Mouse (Mus musculus): ENCODE data around the gene Ackr3. TPM values are rescaled to one million over a fixed set of nuclear protein-coding genes. Genes with fewer than 3 reads are reported as not detected.

The Ackr3 gene
- polyA plus RNA-seq, 1 experiment from 2014 or later = 45.3 TPM

- H3K4me1 ChIP-seq (ENCODE audit: control insufficient read depth, insufficient read depth, low read length) = no peaks in the 10 kb centered on the region; the same call in 1 of the 2 replicates
- no peak overlapping the region for H3K4me3 ChIP-seq (ENCODE audit: low read depth, low read length)
- no peak overlapping the region for H3K27ac ChIP-seq (ENCODE audit: low read depth, low read length)
- no peaks in the 10 kb centered on the region for H3K9me3 ChIP-seq (replicated peaks; ENCODE audit: control insufficient read depth, low read length)
- H3K27me3 ChIP-seq (ENCODE audit: control insufficient read depth, insufficient read depth, low read length) = peaks cover 7% of the 10 kb centered on the region; the same call in 1 of the 2 replicates
- no peaks in the 10 kb centered on the region for H3K36me3 ChIP-seq (ENCODE audit: control insufficient read depth, insufficient read depth, low read length)
- 50% methylated on average over 7 of the region's 7 CpGs for WGBS (ENCODE audit: insufficient replicate concordance)
- no peak overlapping the region for H3K9ac ChIP-seq (ENCODE audit: low read depth, low read length)
- no peak overlapping the region for H3K4me2 ChIP-seq
- ATAC-seq (replicated peaks; ENCODE audit: insufficient number of reproducible peaks, low FRiP score, low TSS enrichment) = no peak
Observed at GRCm38 (mm10) chr1:90176223-90176622, 27.6 kb upstream of the Ackr3 start.

- H3K9me3 ChIP-seq (replicated peaks; ENCODE audit: control insufficient read depth, low read length) = no peaks in the 10 kb centered on the region
- no peaks in the 10 kb centered on the region for H3K36me3 ChIP-seq (ENCODE audit: control insufficient read depth, insufficient read depth, low read length)
- no peak overlapping the region for H3K4me3 ChIP-seq (ENCODE audit: low read depth, low read length)
- no peaks in the 10 kb centered on the region; the same call in 1 of the 2 replicates for H3K4me1 ChIP-seq (ENCODE audit: control insufficient read depth, insufficient read depth, low read length)
- H3K27me3 ChIP-seq (ENCODE audit: control insufficient read depth, insufficient read depth, low read length) = peaks cover 7% of the 10 kb centered on the region; the same call in 1 of the 2 replicates
- no peak overlapping the region for H3K4me2 ChIP-seq
- H3K27ac ChIP-seq (ENCODE audit: low read depth, low read length) = no peak overlapping the region
- no peak for ATAC-seq (replicated peaks; ENCODE audit: insufficient number of reproducible peaks, low FRiP score, low TSS enrichment)
- H3K9ac ChIP-seq (ENCODE audit: low read depth, low read length) = no peak overlapping the region
Observed at GRCm38 (mm10) chr1:90177565-90177964, 26.2 kb upstream of the Ackr3 start.

DNA sequence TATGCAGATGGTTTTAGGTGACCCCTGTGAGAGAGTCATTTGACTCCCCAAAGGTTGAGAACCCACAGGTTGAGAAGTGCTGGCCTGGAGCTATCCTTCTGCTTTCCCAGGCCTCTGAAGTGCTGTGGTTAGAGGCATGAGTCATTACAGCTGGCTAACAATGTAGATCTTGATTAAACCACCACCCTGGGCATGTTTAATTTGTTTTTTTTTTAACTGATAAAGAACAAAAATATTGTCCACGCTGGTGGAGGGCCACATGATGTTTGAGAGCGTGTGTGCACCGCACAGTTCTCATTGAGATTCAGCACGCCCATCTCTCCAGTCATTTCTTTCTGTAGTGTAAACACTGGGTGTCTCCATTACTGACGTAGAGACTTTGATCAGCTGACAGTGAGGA lies 25.8 kb upstream of the Ackr3 start:
- ATAC-seq (replicated peaks; ENCODE audit: insufficient number of reproducible peaks, low FRiP score, low TSS enrichment) = no peak
- Histone ChIP-seq H3K4me3 (ENCODE audit: low read depth, low read length) (no peak overlapping the region), H3K4me2 (no peak overlapping the region), H3K27me3 (ENCODE audit: control insufficient read depth, insufficient read depth, low read length) (peaks cover 7% of the 10 kb centered on the region; the same call in 1 of the 2 replicates), H3K9ac (ENCODE audit: low read depth, low read length) (no peak overlapping the region), H3K27ac (ENCODE audit: low read depth, low read length) (no peak overlapping the region), H3K36me3 (ENCODE audit: control insufficient read depth, insufficient read depth, low read length) (no peaks in the 10 kb centered on the region), H3K9me3 (replicated peaks; ENCODE audit: control insufficient read depth, low read length) (no peaks in the 10 kb centered on the region), H3K4me1 (ENCODE audit: control insufficient read depth, insufficient read depth, low read length) (no peaks in the 10 kb centered on the region; the same call in 1 of the 2 replicates)
- 58% methylated on average over 5 of the region's 5 CpGs for WGBS (ENCODE audit: insufficient replicate concordance)

DNA sequence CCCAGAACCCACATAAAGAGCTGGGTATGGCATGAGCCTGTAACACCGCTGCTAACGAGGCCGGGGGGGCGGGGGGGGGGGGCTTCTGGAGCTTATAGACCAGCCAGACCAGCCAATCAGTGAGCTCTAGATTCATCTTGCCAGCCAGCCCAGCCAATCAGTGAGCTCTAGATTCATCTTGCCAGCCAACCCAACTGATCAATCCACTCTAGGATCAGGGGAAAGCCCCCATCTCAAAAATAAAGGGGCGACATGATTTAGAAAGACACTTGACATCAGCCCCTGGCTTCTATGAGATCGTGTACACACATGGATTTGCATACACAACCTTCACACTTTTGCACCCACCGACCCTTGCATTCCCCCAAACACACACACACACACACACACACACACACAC lies 23.3 kb upstream of the Ackr3 start:
- Histone ChIP-seq H3K27ac (ENCODE audit: low read depth, low read length) (no peak overlapping the region), H3K4me1 (ENCODE audit: control insufficient read depth, insufficient read depth, low read length) (no peaks in the 10 kb centered on the region; the same call in 1 of the 2 replicates), H3K9me3 (replicated peaks; ENCODE audit: control insufficient read depth, low read length) (no peaks in the 10 kb centered on the region), H3K36me3 (ENCODE audit: control insufficient read depth, insufficient read depth, low read length) (no peaks in the 10 kb centered on the region), H3K9ac (ENCODE audit: low read depth, low read length) (no peak overlapping the region), H3K4me2 (no peak overlapping the region), H3K27me3 (ENCODE audit: control insufficient read depth, insufficient read depth, low read length) (peaks cover 3% of the 10 kb centered on the region; the same call in 1 of the 2 replicates), H3K4me3 (ENCODE audit: low read depth, low read length) (no peak overlapping the region)
- no peak for ATAC-seq (replicated peaks; ENCODE audit: insufficient number of reproducible peaks, low FRiP score, low TSS enrichment)
- WGBS (ENCODE audit: insufficient replicate concordance) = 78% methylated on average over 7 of the region's 7 CpGs

DNA sequence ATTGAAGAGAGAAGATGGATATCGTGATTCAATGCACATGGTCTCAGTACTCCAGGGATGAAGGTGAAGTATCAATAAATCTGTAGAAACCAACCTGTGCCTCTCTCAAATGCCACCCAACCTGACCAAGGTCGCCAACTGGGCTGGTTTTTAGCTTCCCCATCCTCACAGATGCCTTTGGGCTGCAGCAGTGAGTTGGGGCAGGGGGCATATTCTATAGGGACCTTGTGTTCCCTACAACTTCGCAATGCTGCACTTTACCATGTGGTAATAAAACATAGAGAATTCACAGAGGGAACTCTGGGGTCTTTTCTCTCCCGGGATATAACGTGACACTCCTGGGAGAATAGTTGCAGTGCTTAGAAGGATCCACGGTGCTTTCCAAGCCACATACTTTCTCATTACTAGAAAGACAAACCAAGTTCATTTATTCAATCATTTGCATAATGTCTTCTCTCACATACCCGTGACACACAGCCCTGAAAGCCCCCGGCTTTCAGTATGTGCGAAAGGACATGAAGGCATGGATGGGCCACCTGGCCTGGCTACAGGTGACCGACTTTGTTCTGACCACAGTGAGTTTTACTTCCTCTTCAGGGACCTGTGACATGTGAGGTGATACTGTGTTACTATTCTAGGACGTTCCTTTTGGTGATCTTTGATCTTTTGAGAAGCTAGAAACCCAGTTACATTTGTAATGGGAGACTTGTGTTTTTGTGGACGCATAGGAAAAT lies 22.6 kb upstream of the Ackr3 start:
- no peak for ATAC-seq (replicated peaks; ENCODE audit: insufficient number of reproducible peaks, low FRiP score, low TSS enrichment)
- H3K4me1 ChIP-seq (ENCODE audit: control insufficient read depth, insufficient read depth, low read length) = no peaks in the 10 kb centered on the region; the same call in 1 of the 2 replicates
- H3K27me3 ChIP-seq (ENCODE audit: control insufficient read depth, insufficient read depth, low read length) = peaks cover 3% of the 10 kb centered on the region; the same call in 1 of the 2 replicates
- no peak overlapping the region for H3K9ac ChIP-seq (ENCODE audit: low read depth, low read length)
- WGBS (ENCODE audit: insufficient replicate concordance) = 80% methylated on average over 12 of the region's 12 CpGs
- no peaks in the 10 kb centered on the region for H3K9me3 ChIP-seq (replicated peaks; ENCODE audit: control insufficient read depth, low read length)
- H3K27ac ChIP-seq (ENCODE audit: low read depth, low read length) = no peak overlapping the region
- no peak overlapping the region for H3K4me2 ChIP-seq
- no peak overlapping the region for H3K4me3 ChIP-seq (ENCODE audit: low read depth, low read length)
- H3K36me3 ChIP-seq (ENCODE audit: control insufficient read depth, insufficient read depth, low read length) = no peaks in the 10 kb centered on the region

DNA sequence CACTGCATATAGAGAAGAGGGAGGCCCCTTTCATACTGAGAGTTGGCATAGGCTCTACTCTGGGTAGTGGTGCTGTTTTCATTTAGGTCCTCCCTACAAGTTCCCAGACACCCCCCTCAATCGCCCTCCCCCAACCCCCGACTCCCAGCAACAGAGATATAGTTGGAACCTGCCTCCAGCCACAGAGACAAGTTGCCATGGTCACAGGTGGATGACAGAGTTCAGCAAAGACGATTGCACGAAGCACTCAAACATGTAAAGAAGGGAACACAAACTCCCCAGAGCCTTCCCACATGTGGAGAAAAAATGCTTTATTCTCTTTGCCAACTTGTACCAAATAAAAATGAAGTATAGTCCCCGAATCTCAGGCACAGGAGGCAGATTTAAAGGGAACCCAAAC lies 21.3 kb upstream of the Ackr3 start:
- WGBS (ENCODE audit: insufficient replicate concordance) = 64% methylated on average over 5 of the region's 5 CpGs
- H3K4me1 ChIP-seq (ENCODE audit: control insufficient read depth, insufficient read depth, low read length) = no peaks in the 10 kb centered on the region
- no peak for ATAC-seq (replicated peaks; ENCODE audit: insufficient number of reproducible peaks, low FRiP score, low TSS enrichment)
- no peak overlapping the region for H3K4me3 ChIP-seq (ENCODE audit: low read depth, low read length)
- H3K9ac ChIP-seq (ENCODE audit: low read depth, low read length) = no peak overlapping the region
- H3K4me2 ChIP-seq = no peak overlapping the region
- no peaks in the 10 kb centered on the region for H3K36me3 ChIP-seq (ENCODE audit: control insufficient read depth, insufficient read depth, low read length)
- peaks cover 3% of the 10 kb centered on the region; the same call in 1 of the 2 replicates for H3K27me3 ChIP-seq (ENCODE audit: control insufficient read depth, insufficient read depth, low read length)
- H3K27ac ChIP-seq (ENCODE audit: low read depth, low read length) = no peak overlapping the region
- no peaks in the 10 kb centered on the region for H3K9me3 ChIP-seq (replicated peaks; ENCODE audit: control insufficient read depth, low read length)

GRCm38 (mm10) chr1:90183602-90184001 lies 20.2 kb upstream of the Ackr3 start:
- Histone ChIP-seq H3K9me3 (replicated peaks; ENCODE audit: control insufficient read depth, low read length) (no peaks in the 10 kb centered on the region), H3K27me3 (ENCODE audit: control insufficient read depth, insufficient read depth, low read length) (no peaks in the 10 kb centered on the region), H3K9ac (ENCODE audit: low read depth, low read length) (no peak overlapping the region), H3K36me3 (ENCODE audit: control insufficient read depth, insufficient read depth, low read length) (no peaks in the 10 kb centered on the region), H3K4me3 (ENCODE audit: low read depth, low read length) (no peak overlapping the region), H3K27ac (ENCODE audit: low read depth, low read length) (no peak overlapping the region), H3K4me2 (no peak overlapping the region), H3K4me1 (ENCODE audit: control insufficient read depth, insufficient read depth, low read length) (no peaks in the 10 kb centered on the region)
- ATAC-seq (replicated peaks; ENCODE audit: insufficient number of reproducible peaks, low FRiP score, low TSS enrichment) = no peak
- WGBS (ENCODE audit: insufficient replicate concordance) = 59% methylated on average over 6 of the region's 6 CpGs

GRCm38 (mm10) chr1:90186173-90186572 lies 17.6 kb upstream of the Ackr3 start:
- Histone ChIP-seq H3K27me3 (ENCODE audit: control insufficient read depth, insufficient read depth, low read length) (peaks cover 2% of the 10 kb centered on the region; the same call in 1 of the 2 replicates), H3K9me3 (replicated peaks; ENCODE audit: control insufficient read depth, low read length) (no peaks in the 10 kb centered on the region), H3K36me3 (ENCODE audit: control insufficient read depth, insufficient read depth, low read length) (no peaks in the 10 kb centered on the region), H3K4me2 (no peak overlapping the region), H3K27ac (ENCODE audit: low read depth, low read length) (no peak overlapping the region), H3K9ac (ENCODE audit: low read depth, low read length) (no peak overlapping the region), H3K4me1 (ENCODE audit: control insufficient read depth, insufficient read depth, low read length) (no peaks in the 10 kb centered on the region), H3K4me3 (ENCODE audit: low read depth, low read length) (no peak overlapping the region)
- WGBS (ENCODE audit: insufficient replicate concordance) = 74% methylated on average over 4 of the region's 4 CpGs
- ATAC-seq (replicated peaks; ENCODE audit: insufficient number of reproducible peaks, low FRiP score, low TSS enrichment) = no peak

GRCm38 (mm10) chr1:90186874-90187273 lies 16.9 kb upstream of the Ackr3 start:
- no peak overlapping the region for H3K4me2 ChIP-seq
- no peaks in the 10 kb centered on the region for H3K36me3 ChIP-seq (ENCODE audit: control insufficient read depth, insufficient read depth, low read length)
- no peaks in the 10 kb centered on the region for H3K4me1 ChIP-seq (ENCODE audit: control insufficient read depth, insufficient read depth, low read length)
- ATAC-seq (replicated peaks; ENCODE audit: insufficient number of reproducible peaks, low FRiP score, low TSS enrichment) = no peak
- H3K9ac ChIP-seq (ENCODE audit: low read depth, low read length) = no peak overlapping the region
- no peaks in the 10 kb centered on the region for H3K9me3 ChIP-seq (replicated peaks; ENCODE audit: control insufficient read depth, low read length)
- H3K4me3 ChIP-seq (ENCODE audit: low read depth, low read length) = no peak overlapping the region
- H3K27ac ChIP-seq (ENCODE audit: low read depth, low read length) = no peak overlapping the region
- peaks cover 2% of the 10 kb centered on the region; the same call in 1 of the 2 replicates for H3K27me3 ChIP-seq (ENCODE audit: control insufficient read depth, insufficient read depth, low read length)
- 83% methylated on average over 5 of the region's 5 CpGs for WGBS (ENCODE audit: insufficient replicate concordance)

All from heart, embryonic 11.5 days (tissue).